Mouse (Mus musculus) intestine, embryonic 14.5 days (tissue): ENCODE measurements around the gene Arhgef16. TPM values are rescaled to one million over a fixed set of nuclear protein-coding genes. Genes with fewer than 3 reads are reported as not detected.

ENCODE experiments used
- ATAC-seq: fragments of 200-750 bp; cut with Nextera tagmentation; replicated peaks from 2 replicates; pipeline ENCODE4 v1.8.0; 2017; ENCODE audit warnings: low read depth, moderate number of reproducible peaks, moderate TSS enrichment, moderate library complexity; ENCODE audit not compliant: low FRiP score, low TSS enrichment
- DNase-seq: peaks from one replicate; pipeline ENCODE4 v3.0.0-alpha.2; 2018; ENCODE audit warnings: low spot score
- H3K27ac ChIP-seq: fragments of 300-500 bp; sonication (generic); 2 replicates; pipeline ENCODE4 v1.5.1; 2014; ENCODE audit warnings: low read depth, mild to moderate bottlenecking, control low read depth
- H3K27me3 ChIP-seq: fragments of 300-500 bp; sonication (generic); replicated peaks from 2 replicates; pipeline ENCODE4 v1.6.1; 2014; ENCODE audit warnings: low read length, control low read depth; ENCODE audit not compliant: control insufficient read depth, insufficient read depth
- H3K36me3 ChIP-seq: fragments of 300-500 bp; sonication (generic); 2 replicates; pipeline ENCODE4 v1.6.1; 2014; ENCODE audit warnings: low read length, control low read depth; ENCODE audit not compliant: control insufficient read depth, insufficient read depth
- H3K4me1 ChIP-seq: fragments of 300-500 bp; sonication (generic); replicated peaks from 2 replicates; pipeline ENCODE4 v1.6.1; 2014; ENCODE audit warnings: low read length, control low read depth, mixed read lengths; ENCODE audit not compliant: control insufficient read depth, insufficient read depth
- H3K4me2 ChIP-seq: fragments of 300-500 bp; sonication (generic); 2 replicates; pipeline ENCODE4 v1.6.1; 2014; ENCODE audit warnings: low read length
- H3K4me3 ChIP-seq: fragments of 300-500 bp; sonication (generic); 2 replicates; pipeline ENCODE4 v1.5.1; 2014; ENCODE audit warnings: low read depth, low read length, control low read depth, mixed read lengths
- H3K9ac ChIP-seq: fragments of 300-500 bp; sonication (generic); 2 replicates; pipeline ENCODE4 v1.6.1; 2014; ENCODE audit warnings: mild to moderate bottlenecking, low read length
- H3K9me3 ChIP-seq: fragments of 300-500 bp; sonication (generic); 2 replicates; pipeline ENCODE4 v1.6.1; 2016; ENCODE audit warnings: low read length, control low read depth; ENCODE audit not compliant: control insufficient read depth
- WGBS: fragments of 180-500 bp; shearing (Covaris S2); extraction: QIAGEN DNeasy Blood & Tissue Kit; methylation state at CpG from one replicate; pipeline ENCODE4 v1.1.7; 2014; 5-methylcytosine and 5-hydroxymethylcytosine counted together
- polyA plus RNA-seq: library from polyadenylated mRNA; unstranded; fragments of >200 nt; fragmentation: Nextera tagmentation; extraction: Ambion mirVana; gene quantifications from 2 replicates; pipeline ENCODE4 v1.2.1, GENCODE M21; 2014

The Arhgef16 gene
- polyA plus RNA-seq, 1 experiment from 2014 or later, result 38.6 TPM

DNA sequence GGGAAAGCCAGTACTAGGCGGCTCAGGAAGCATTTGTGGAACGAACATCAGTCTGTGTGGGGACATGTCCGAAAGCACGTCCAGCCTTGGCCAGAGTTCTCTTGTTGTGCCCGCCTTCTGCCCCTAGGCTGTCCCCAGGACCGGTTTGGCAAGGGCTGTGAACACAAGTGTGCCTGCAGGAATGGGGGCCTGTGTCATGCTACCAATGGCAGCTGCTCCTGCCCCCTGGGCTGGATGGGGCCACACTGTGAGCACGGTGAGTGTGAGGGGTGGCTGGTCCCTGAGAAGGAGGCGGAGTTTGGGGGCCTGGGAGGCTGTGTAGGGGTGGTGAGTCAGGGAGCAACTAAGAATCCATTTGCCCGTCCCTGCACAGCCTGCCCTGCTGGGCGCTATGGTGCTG is 32.0 kb downstream of the Arhgef16 start:
- H3K9me3 ChIP-seq, result no peaks in the 10 kb centered on the region
- no peaks in the 10 kb centered on the region for H3K36me3 ChIP-seq
- no peak for DNase-seq
- H3K27ac ChIP-seq, result no peak overlapping the region
- no peak overlapping the region for H3K4me3 ChIP-seq
- 53% methylated on average over 10 of the region's 10 CpGs for WGBS
- H3K4me2 ChIP-seq, result no peak overlapping the region
- H3K27me3 ChIP-seq, result no peaks in the 10 kb centered on the region
- peak; percentile 42 for ATAC-seq
- no peaks in the 10 kb centered on the region for H3K4me1 ChIP-seq
- H3K9ac ChIP-seq, result no peak overlapping the region

DNA sequence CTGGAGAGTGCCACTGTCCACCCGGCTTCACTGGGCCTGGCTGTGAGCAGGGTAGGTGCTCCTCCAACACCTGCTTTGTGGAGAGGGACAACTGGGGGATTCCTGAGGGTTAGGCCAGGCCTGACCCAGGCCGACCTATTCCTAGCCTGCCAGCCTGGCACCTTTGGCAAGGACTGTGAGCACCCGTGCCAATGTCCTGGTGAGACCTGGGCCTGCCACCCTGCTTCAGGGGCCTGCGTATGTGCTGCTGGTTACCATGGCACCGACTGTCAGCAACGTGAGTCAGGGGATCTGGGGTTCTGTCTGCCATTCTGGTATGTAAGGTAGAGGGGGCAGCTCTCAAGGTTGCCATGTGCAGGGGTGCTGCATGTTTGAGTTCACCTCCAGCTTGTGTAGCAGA is 34.0 kb downstream of the Arhgef16 start:
- no peak for DNase-seq
- no peak overlapping the region for H3K9ac ChIP-seq
- 73% methylated on average over 6 of the region's 6 CpGs for WGBS
- H3K36me3 ChIP-seq, result no peaks in the 10 kb centered on the region; the same call in 1 of the 2 replicates
- no peak overlapping the region for H3K4me3 ChIP-seq
- no peaks in the 10 kb centered on the region for H3K27me3 ChIP-seq
- no peak overlapping the region for H3K4me2 ChIP-seq
- no peak for ATAC-seq
- H3K9me3 ChIP-seq, result peaks cover 4% of the 10 kb centered on the region; the same call in 1 of the 2 replicates
- H3K4me1 ChIP-seq, result no peaks in the 10 kb centered on the region
- no peak overlapping the region for H3K27ac ChIP-seq

DNA sequence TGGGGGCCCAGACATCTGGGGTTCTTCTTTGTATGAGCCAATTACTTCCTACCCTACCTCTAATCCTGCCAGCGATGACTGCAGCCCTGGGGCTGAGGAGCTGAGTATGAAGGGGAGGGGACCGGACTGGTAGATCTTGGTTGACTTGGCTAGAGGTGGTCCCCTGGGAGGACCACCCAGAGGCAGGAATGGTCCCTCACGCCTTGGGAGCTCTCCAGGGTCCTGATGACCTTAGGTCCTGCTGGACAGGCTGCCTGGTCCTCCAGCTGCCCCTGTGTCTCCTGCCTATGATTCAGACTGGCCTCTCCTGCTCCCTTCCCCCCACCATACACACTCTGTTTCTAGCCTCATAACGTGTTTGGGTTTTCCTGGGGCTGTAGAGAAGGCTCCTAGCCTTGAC is 39.4 kb downstream of the Arhgef16 start:
- H3K27ac ChIP-seq, result no peak overlapping the region

GRCm38 (mm10) chr4:154260755-154261154 is 40.7 kb downstream of the Arhgef16 start:
- no peak overlapping the region for H3K4me3 ChIP-seq
- H3K27me3 ChIP-seq, result no peaks in the 10 kb centered on the region
- DNase-seq, result no peak
- WGBS, result 78% methylated on average over 5 of the region's 5 CpGs
- H3K9ac ChIP-seq, result no peak overlapping the region
- H3K4me2 ChIP-seq, result no peak overlapping the region
- H3K27ac ChIP-seq, result no peak overlapping the region
- H3K36me3 ChIP-seq, result no peaks in the 10 kb centered on the region; the same call in 1 of the 2 replicates
- ATAC-seq, result no peak
- no peaks in the 10 kb centered on the region for H3K4me1 ChIP-seq
- H3K9me3 ChIP-seq, result peaks cover 4% of the 10 kb centered on the region; the same call in 1 of the 2 replicates

More for the DNA sequence above, 39.4 kb downstream of the Arhgef16 start:
- no peak overlapping the region for H3K4me2 ChIP-seq
- WGBS, result 47% methylated on average over 4 of the region's 4 CpGs
- no peak overlapping the region for H3K9ac ChIP-seq
- DNase-seq (no peak), ATAC-seq (no peak)
- no peaks in the 10 kb centered on the region for H3K4me1 ChIP-seq
- H3K27me3 ChIP-seq, result no peaks in the 10 kb centered on the region
- no peaks in the 10 kb centered on the region; the same call in 1 of the 2 replicates for H3K36me3 ChIP-seq
- H3K9me3 ChIP-seq, result peaks cover 4% of the 10 kb centered on the region; the same call in 1 of the 2 replicates
- H3K4me3 ChIP-seq, result no peak overlapping the region

DNA sequence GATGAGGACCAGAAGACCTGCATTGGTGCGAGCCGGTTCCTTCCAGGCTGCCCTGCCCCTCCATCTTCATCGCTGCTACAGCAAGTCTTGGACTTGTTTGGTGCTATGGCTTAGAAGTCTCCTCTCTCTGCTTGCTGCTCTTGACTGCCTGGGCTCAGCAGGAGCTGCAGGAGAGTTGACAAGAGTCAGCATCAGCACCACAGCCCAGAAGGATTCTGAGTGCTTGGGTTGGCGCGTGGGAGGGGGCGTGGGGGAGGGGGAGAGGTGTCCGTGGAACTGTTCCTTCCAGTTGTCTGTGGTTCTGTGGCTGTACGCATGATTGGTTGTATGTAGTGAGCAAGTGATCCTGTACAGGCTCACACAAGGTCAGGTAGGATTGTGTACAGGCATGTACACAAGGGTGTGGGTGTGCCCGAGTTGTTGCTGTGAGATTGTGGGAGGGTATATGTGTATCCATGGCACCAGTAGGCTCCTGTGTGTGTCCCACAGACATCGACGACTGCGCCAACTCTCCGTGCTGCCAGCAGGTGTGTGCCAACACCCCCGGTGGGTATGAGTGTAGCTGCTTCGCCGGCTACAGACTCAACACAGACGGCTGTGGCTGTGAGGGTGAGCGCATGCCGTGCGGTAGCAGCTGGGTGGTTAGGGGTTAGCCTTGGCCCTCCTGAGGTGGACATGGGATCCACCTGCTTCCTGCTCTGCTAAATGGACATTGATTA is 48.8 kb downstream of the Arhgef16 start:
- 85% methylated on average over 20 of the region's 20 CpGs for WGBS
- Histone ChIP-seq H3K4me3 (no peak overlapping the region), H3K36me3 (no peaks in the 10 kb centered on the region), H3K9ac (no peak overlapping the region), H3K4me2 (no peak overlapping the region), H3K4me1 (peaks cover 3% of the 10 kb centered on the region), H3K9me3 (no peaks in the 10 kb centered on the region), H3K27ac (no peak overlapping the region), H3K27me3 (no peaks in the 10 kb centered on the region)
- no peak for ATAC-seq
- no peak for DNase-seq

DNA sequence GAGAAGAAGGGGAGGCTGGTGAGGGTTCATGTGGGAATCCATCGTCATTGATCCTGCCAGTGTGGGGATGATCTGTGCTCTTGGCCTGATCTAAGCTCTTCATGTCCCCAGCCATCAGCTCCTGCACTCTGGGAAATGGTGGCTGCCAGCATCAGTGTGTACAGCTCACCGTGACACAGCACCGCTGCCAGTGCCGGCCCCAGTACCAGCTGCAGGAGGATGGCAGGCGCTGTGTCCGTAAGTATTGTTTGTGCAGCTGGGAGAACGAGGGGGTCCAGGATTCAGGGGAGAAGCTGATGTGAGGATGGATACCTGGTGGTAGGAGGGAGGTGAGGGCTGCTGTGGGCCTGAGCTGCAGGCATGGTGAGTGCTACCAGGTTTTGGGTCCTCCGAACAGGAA is 52.2 kb downstream of the Arhgef16 start:
- ATAC-seq, result no peak

DNA sequence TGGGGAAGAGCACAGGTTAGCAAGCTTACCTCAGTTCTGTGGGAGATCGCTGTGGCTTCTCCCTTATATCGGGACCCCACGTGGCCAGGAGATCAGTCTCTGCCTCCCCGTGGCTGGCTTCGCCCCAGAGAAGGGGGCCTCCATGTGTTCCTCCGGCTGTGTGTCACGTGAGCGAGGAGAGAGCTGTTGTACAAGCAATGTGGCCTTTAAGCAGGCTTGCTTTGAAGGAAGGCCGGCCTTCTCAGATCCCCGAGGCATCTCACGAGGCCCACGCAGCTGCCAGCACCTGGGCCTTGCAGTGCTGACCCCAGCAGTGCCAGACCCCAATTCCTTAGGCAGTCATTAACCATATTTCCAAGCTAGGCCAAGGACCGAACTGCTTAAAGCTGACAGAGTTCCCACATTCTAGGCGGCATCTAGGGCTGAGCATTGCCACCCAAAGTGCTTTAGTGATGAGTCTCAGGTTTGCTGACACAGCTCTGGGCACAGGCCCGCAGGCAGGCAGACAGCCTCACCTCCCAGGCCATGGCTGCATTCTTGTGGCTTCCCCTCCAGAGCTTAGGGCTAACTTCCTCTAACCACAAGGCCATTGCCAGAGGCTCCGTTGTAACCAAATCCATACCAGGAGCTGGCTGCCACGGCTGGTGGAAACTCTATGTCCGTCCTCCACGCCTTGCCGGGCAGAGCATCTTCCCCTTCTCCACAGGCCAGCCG is 53.2 kb downstream of the Arhgef16 start:
- no peak for ATAC-seq
- no peak for DNase-seq
- H3K36me3 ChIP-seq, result no peaks in the 10 kb centered on the region

More for the DNA sequence above, 52.2 kb downstream of the Arhgef16 start:
- H3K36me3 ChIP-seq, result no peaks in the 10 kb centered on the region
- H3K27me3 ChIP-seq, result no peaks in the 10 kb centered on the region
- H3K4me3 ChIP-seq, result no peak overlapping the region
- 73% methylated on average over 8 of the region's 8 CpGs for WGBS
- no peak overlapping the region for H3K9ac ChIP-seq
- no peak overlapping the region for H3K27ac ChIP-seq
- no peak overlapping the region for H3K4me2 ChIP-seq
- DNase-seq, result no peak
- H3K9me3 ChIP-seq, result no peaks in the 10 kb centered on the region
- H3K4me1 ChIP-seq, result peaks cover 4% of the 10 kb centered on the region

GRCm38 (mm10) chr4:154247207-154248091 is 54.0 kb downstream of the Arhgef16 start:
- no peak; the same call in 1 of the 2 replicates for ATAC-seq
- peaks cover 4% of the 10 kb centered on the region for H3K4me1 ChIP-seq
- 32% methylated on average over 22 of the region's 22 CpGs for WGBS
- DNase-seq, result no peak
- H3K36me3 ChIP-seq, result no peaks in the 10 kb centered on the region
- H3K9me3 ChIP-seq, result no peaks in the 10 kb centered on the region
- no peak overlapping the region for H3K4me2 ChIP-seq
- H3K4me3 ChIP-seq, result no peak overlapping the region
- H3K27ac ChIP-seq, result no peak overlapping the region
- no peak overlapping the region for H3K9ac ChIP-seq
- no peaks in the 10 kb centered on the region for H3K27me3 ChIP-seq

More for the DNA sequence above, 53.2 kb downstream of the Arhgef16 start:
- Histone ChIP-seq H3K4me3 (no peak overlapping the region), H3K4me1 (peaks cover 4% of the 10 kb centered on the region), H3K4me2 (no peak overlapping the region), H3K9me3 (no peaks in the 10 kb centered on the region), H3K27me3 (no peaks in the 10 kb centered on the region), H3K9ac (no peak overlapping the region), H3K27ac (no peak overlapping the region)
- WGBS, result 64% methylated on average over 21 of the region's 21 CpGs
